Mouse (Mus musculus) liver, embryonic 12.5 days (tissue): ENCODE measurements around the gene Adgrl3. TPM values are rescaled to one million over a fixed set of nuclear protein-coding genes. Genes with fewer than 3 reads are reported as not detected.

Experiments used
- ATAC-seq: fragments of 200-750 bp; cut with Nextera tagmentation; 2 replicates; pipeline ENCODE4 v1.8.0; 2017; ENCODE audit warnings: moderate number of reproducible peaks, mild to moderate bottlenecking, moderate library complexity
- H3K27ac ChIP-seq: fragments of 300-500 bp; sonication (generic); 2 replicates; pipeline ENCODE4 v1.5.1; 2016; ENCODE audit warnings: mild to moderate bottlenecking
- H3K27me3 ChIP-seq: fragments of 300-500 bp; sonication (generic); replicated peaks from 2 replicates; pipeline ENCODE4 v1.6.1; 2016; ENCODE audit warnings: mild to moderate bottlenecking, moderate library complexity
- H3K36me3 ChIP-seq: fragments of 300-500 bp; sonication (generic); 2 replicates; pipeline ENCODE4 v1.6.1; 2016; ENCODE audit warnings: mild to moderate bottlenecking, moderate library complexity
- H3K4me1 ChIP-seq: fragments of 300-500 bp; sonication (generic); 2 replicates; pipeline ENCODE4 v1.6.1; 2016
- H3K4me2 ChIP-seq: fragments of 300-500 bp; sonication (generic); 2 replicates; pipeline ENCODE4 v1.6.1; 2016; ENCODE audit warnings: mild to moderate bottlenecking, moderate library complexity
- H3K4me3 ChIP-seq: fragments of 300-500 bp; sonication (generic); 2 replicates; pipeline ENCODE4 v1.5.1; 2016; ENCODE audit warnings: mild to moderate bottlenecking, moderate library complexity
- H3K9ac ChIP-seq: fragments of 300-500 bp; sonication (generic); 2 replicates; pipeline ENCODE4 v1.6.1; 2016; ENCODE audit warnings: mild to moderate bottlenecking, moderate library complexity
- H3K9me3 ChIP-seq: fragments of 300-500 bp; sonication (generic); replicated peaks from 2 replicates; pipeline ENCODE4 v1.6.1; 2016; ENCODE audit warnings: mild to moderate bottlenecking, moderate library complexity
- WGBS: fragments of 180-500 bp; shearing (Covaris S2); methylation state at CpG from one replicate; pipeline ENCODE4 v1.1.7; 2016; ENCODE audit not compliant: insufficient replicate concordance; 5-methylcytosine and 5-hydroxymethylcytosine counted together
- polyA plus RNA-seq: library from polyadenylated mRNA; unstranded; fragments of >200 nt; fragmentation: Nextera tagmentation; extraction: Ambion mirVana; gene quantifications from 2 replicates; pipeline ENCODE4 v1.2.1, GENCODE M21; 2016

The Adgrl3 gene
- polyA plus RNA-seq, 1 experiment from 2014 or later = 4.1 TPM

DNA sequence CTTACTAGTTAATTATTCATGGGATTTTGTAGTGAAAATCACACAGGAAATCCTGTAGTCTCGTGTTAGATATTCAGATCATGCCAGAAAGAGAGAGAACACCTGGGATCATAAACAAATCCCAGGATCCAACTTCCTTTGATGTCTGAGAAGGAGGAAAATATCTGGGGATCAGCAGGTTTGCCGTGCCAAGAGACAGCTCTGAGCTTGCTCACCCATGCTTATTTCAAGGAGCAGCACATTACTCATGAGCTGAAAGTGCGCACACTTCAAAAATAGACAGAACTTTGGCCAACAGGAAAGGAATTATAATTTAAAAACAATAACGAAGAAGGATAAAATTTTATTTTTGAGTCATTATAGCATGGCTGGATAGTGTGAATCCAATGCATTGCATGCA is 446.0 kb downstream of the Adgrl3 start:
- no peaks in the 10 kb centered on the region for H3K36me3 ChIP-seq
- no peak overlapping the region for H3K9ac ChIP-seq
- no peak overlapping the region for H3K4me2 ChIP-seq
- H3K27me3 ChIP-seq = no peaks in the 10 kb centered on the region
- no peak for ATAC-seq
- WGBS = 64% methylated on average over 4 of the region's 4 CpGs
- H3K4me1 ChIP-seq = no peaks in the 10 kb centered on the region
- H3K27ac ChIP-seq = no peak overlapping the region
- H3K9me3 ChIP-seq = no peaks in the 10 kb centered on the region
- no peak overlapping the region for H3K4me3 ChIP-seq

DNA sequence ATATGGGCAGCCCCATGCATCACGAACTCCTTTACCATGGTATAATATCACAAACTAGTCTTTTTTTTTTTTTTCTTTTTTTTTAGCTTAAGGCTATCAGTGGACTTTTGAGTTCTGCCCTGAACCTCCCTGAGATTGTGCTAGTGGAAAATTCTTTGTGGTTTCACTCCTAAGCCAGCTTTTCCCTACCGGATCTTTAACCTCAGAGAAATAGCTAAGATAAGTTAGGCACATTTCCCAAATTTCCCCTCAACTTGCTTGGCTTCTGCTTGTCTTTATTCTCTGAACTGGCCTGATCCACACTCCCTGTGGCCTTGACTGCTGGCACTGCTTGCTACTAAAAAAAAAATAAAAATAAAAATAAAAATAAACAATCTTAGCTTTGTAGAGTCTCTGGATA is 454.7 kb downstream of the Adgrl3 start:
- Histone ChIP-seq H3K27ac (no peak overlapping the region), H3K4me3 (no peak overlapping the region), H3K27me3 (no peaks in the 10 kb centered on the region), H3K4me2 (no peak overlapping the region), H3K9me3 (no peaks in the 10 kb centered on the region), H3K4me1 (no peaks in the 10 kb centered on the region), H3K36me3 (no peaks in the 10 kb centered on the region), H3K9ac (no peak overlapping the region)
- 56% methylated on average over 2 of the region's 2 CpGs for WGBS
- no peak for ATAC-seq

DNA sequence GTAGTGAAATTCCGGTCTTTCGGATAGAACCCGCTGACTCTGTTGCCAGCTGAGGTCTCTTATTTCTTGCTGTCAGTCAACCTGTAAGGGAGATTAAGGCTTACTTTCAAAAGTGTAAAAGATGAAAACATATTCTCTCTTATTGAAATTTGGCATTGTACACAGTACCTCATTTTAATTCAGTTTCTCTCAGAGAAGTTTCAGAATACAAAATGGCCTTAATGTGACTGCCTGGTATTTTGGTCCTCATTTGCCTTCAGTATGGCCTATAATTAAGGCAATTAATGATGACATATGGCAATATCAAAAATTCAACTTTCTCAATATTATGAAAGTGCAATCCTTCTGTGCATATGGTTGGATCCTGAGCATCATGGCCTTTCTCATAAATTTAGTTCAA is 455.5 kb downstream of the Adgrl3 start:
- H3K27me3 ChIP-seq = no peaks in the 10 kb centered on the region
- 88% methylated on average over 3 of the region's 3 CpGs for WGBS
- no peaks in the 10 kb centered on the region for H3K4me1 ChIP-seq
- no peak overlapping the region for H3K4me3 ChIP-seq
- no peak overlapping the region for H3K9ac ChIP-seq
- no peaks in the 10 kb centered on the region for H3K36me3 ChIP-seq
- no peak overlapping the region for H3K27ac ChIP-seq
- no peaks in the 10 kb centered on the region for H3K9me3 ChIP-seq
- ATAC-seq = no peak
- H3K4me2 ChIP-seq = no peak overlapping the region

DNA sequence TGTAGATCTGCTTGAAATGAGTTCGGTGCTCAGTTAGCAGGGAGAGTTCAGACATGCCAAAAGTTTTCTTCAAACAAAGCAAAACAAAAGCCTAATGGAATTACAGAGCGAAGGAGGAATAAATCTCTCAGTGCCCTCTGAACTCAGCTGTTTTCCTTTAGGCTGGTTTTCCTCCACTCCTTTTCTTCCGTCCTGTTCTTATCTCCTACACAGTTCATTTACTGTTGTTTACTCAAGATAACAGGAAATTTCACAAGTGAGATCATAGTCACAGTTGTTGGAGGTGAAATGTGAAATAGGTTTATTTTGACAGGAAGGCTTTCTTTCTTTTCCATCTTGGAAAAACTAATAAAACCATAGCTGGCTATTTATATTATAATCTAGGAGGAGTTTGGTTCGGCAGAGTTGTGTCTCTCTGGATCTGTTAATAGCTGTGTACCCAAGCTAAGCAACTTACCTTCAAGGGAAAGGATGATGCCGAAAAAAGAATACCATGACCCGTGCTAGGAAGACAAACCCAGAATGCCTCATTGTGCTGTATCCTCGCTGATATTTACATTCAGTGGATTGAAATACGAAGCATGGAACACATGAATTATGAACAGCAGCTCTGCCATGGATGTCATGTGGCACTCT is 456.2 kb downstream of the Adgrl3 start:
- Histone ChIP-seq H3K27me3 (no peaks in the 10 kb centered on the region), H3K9me3 (no peaks in the 10 kb centered on the region), H3K4me3 (no peak overlapping the region), H3K36me3 (no peaks in the 10 kb centered on the region), H3K4me1 (no peaks in the 10 kb centered on the region), H3K4me2 (no peak overlapping the region), H3K27ac (no peak overlapping the region), H3K9ac (no peak overlapping the region)
- 46% methylated on average over 8 of the region's 8 CpGs for WGBS
- ATAC-seq = no peak

DNA sequence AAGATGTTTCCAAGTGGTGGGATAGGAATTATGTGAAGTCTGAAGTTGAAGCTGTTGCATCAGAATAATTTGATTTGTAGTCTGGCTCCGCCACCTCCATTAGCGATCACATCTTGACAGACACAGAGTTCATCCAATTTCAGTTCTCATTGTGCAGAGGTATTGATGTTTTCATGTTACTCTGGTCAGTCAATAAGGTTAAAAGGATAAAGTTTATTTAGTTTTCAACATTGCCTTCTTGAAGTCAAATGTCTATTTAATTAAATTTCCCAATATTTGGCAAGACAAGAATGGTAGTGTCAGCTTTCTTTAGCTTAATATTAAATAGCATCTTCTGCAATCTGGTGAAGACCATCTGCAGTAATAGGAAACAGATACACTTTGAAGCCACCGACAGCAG is 461.0 kb downstream of the Adgrl3 start:
- Histone ChIP-seq H3K36me3 (no peaks in the 10 kb centered on the region), H3K9me3 (no peaks in the 10 kb centered on the region), H3K4me1 (no peaks in the 10 kb centered on the region; the same call in 1 of the 2 replicates), H3K4me2 (no peak overlapping the region), H3K9ac (no peak overlapping the region), H3K27me3 (no peaks in the 10 kb centered on the region), H3K27ac (no peak overlapping the region), H3K4me3 (no peak overlapping the region)
- 88% methylated on average over 3 of the region's 3 CpGs for WGBS
- ATAC-seq = no peak

DNA sequence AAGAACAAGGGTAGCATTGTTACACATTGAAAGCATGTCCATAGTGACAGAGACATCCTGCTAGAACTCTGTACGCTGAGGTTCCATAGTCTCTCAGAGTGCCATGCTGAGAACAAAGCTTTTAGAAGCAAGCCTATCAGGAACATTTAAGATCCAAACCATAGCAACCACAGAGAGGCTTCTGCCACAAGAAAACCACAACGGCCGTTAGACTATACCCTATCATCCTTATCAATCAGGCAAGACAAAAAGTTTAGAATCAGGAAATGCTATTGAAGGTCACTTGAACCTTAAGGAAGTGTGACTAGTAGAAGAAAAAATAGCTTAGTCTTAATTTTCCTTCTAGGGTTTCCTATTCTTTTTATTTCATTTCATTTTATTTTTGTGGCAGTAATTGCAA is 464.0 kb downstream of the Adgrl3 start:
- Histone ChIP-seq H3K4me3 (no peak overlapping the region), H3K9me3 (no peaks in the 10 kb centered on the region), H3K9ac (no peak overlapping the region), H3K4me1 (no peaks in the 10 kb centered on the region; the same call in 1 of the 2 replicates), H3K36me3 (no peaks in the 10 kb centered on the region), H3K4me2 (no peak overlapping the region), H3K27ac (no peak overlapping the region), H3K27me3 (no peaks in the 10 kb centered on the region)
- WGBS = 9% methylated on average over 3 of the region's 3 CpGs
- ATAC-seq = no peak

DNA sequence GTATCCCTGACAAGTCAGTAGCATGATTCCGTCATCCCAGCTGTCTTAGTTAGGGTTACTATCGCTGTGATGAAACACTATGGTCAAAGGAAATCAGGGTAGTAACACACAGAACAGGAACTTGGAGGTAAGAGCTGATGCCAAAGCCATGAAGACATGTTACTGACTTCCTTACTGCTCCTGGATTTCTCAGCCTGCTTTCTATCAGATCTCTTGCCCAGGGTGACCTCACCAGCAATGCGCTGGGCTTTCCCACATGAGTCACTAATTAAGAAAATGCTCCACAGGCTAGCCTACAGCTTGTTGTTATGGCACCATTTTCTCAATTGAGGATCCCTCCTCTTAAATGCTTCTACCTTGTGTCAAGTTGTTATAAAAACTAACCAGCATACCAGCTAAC is 481.1 kb downstream of the Adgrl3 start:
- 75% methylated on average over 3 of the region's 3 CpGs for WGBS
- Histone ChIP-seq H3K27me3 (no peaks in the 10 kb centered on the region), H3K4me2 (no peak overlapping the region)

DNA sequence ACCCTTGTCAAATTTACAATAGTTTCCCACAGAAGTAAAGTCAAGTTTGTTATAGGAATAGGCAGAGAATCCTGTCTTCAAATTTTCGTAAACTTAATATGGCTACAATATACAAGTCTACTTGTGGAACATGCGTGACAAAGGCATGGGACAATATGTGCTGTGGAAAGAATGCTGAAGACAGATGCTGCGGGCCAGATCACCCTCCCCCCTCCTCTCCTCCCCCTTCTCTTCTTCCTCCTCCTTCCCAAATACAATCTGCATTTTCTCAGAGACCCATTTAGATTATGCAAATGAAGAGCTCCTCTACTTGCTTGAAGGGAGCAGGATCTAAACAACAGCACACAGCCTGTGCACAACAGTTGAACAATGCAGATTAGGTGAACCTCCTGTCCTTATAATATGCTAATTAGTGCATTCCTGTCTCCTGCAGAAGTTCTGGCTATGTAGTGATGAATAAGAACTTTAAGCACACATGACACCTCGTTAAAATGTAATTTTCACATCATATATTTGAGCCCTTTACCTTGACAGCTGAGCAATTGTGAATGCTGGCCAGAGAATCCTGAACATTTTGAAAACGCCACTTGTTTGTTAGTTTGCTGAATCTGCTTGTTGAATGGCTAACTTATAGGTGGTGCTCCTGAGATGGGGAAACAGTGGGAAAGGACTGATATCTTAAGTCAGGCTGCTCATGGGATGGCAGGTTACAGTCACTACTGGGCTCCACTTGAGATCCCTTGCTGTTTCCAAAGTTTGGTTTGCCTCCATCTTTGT is 499.0 kb downstream of the Adgrl3 start:
- Histone ChIP-seq H3K27me3 (no peaks in the 10 kb centered on the region), H3K36me3 (no peaks in the 10 kb centered on the region), H3K9me3 (no peaks in the 10 kb centered on the region), H3K4me2 (no peak overlapping the region), H3K9ac (no peak overlapping the region), H3K27ac (no peak overlapping the region), H3K4me1 (no peaks in the 10 kb centered on the region), H3K4me3 (no peak overlapping the region)
- WGBS = 46% methylated on average over 5 of the region's 5 CpGs
- no peak for ATAC-seq

More for the DNA sequence above, 481.1 kb downstream of the Adgrl3 start:
- no peak for ATAC-seq
- Histone ChIP-seq H3K4me3 (no peak overlapping the region), H3K4me1 (no peaks in the 10 kb centered on the region), H3K9ac (no peak overlapping the region), H3K36me3 (no peaks in the 10 kb centered on the region), H3K9me3 (no peaks in the 10 kb centered on the region), H3K27ac (no peak overlapping the region)

DNA sequence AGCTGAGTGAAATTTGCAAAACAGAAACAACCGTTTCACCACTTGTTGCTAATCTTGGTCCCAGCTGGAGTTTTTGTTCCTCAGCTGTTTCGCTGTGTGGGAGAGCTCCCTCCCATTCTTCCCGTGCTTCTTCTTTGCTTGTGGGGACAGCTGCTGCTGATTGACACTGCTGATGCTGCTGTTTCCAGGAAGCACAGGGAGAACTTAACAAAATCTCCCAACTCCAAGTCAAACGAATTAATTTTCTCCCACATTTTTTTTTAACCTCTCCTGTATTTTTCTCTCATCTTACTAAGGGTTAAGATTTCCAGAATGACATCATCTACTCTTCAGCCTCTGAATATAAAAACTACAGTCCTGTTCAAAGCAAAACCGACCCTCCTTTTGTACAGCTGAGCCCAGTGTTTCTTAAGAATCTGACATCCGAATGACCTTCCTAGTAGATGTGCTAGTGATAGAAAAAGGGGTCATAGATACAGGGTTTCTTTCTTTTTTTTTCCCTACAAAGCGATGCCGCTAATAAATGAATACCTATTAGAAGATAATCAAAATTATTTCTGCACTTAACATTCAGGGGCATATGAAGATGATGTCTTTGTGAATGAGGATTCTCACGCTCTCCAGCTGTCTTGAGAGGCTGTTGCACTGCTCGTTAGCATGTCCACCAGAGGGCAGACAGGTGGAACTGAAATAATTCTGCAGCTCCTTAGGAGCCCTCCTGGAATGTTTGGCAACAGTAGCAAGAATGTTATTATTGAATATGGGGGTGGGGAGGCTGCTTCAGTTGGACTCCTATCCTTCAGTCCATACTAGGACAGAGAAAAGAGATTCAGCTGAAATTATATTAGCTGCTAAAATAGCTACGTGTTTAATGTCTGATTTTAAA is 499.8 kb downstream of the Adgrl3 start:
- Histone ChIP-seq H3K4me3 (no peak overlapping the region), H3K9ac (no peak overlapping the region), H3K36me3 (no peaks in the 10 kb centered on the region), H3K27me3 (no peaks in the 10 kb centered on the region), H3K9me3 (no peaks in the 10 kb centered on the region), H3K4me1 (no peaks in the 10 kb centered on the region), H3K27ac (no peak overlapping the region), H3K4me2 (no peak overlapping the region)
- ATAC-seq = no peak
- 29% methylated on average over 11 of the region's 11 CpGs for WGBS

DNA sequence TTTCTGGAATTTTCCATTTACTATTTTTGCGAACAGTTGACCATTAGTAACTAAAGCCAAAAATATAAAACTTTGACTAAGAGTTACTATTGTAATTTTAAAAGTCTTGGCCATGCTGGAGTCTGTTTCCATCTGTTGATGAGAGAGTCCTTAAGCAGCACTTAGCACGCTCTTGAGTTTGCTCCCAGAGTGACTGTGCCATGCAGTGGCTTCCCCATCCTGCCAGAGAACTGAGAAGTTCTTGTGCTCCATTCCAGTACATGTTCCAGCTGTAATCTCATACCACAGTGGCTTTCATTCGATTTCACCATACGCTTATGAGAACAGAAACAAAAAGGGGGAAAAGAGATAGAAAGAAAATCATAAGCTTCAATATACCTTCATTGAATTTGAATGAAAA is 502.8 kb downstream of the Adgrl3 start:
- ATAC-seq = no peak
- no peak overlapping the region for H3K27ac ChIP-seq
- 69% methylated on average over 4 of the region's 4 CpGs for WGBS

DNA sequence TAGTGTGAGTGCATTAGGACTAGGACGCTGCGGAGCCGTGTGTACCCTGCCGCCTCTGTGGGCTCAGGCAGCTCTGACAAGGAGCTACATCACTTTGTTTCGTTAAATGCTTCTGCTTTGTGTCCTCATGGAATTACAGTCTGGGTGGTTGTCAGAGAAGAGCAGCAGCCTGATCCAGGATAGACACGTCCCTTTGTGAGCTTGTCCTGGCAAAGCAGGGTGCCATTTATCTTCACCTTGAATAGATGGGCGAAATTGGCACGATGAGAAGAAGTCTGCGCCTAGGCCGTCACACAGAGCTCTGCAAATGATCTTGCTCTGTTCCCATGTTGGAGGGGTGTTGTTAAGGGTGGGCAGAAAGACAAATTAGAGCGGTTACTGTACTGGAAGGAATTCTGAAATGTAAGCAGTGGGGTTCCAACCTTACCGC is 504.6 kb downstream of the Adgrl3 start:
- Histone ChIP-seq H3K4me1 (no peaks in the 10 kb centered on the region), H3K36me3 (no peaks in the 10 kb centered on the region), H3K4me2 (no peak overlapping the region)

More for the DNA sequence above, 502.8 kb downstream of the Adgrl3 start:
- no peak overlapping the region for H3K4me3 ChIP-seq
- H3K4me1 ChIP-seq = no peaks in the 10 kb centered on the region
- H3K9me3 ChIP-seq = no peaks in the 10 kb centered on the region
- no peaks in the 10 kb centered on the region for H3K27me3 ChIP-seq
- H3K4me2 ChIP-seq = no peak overlapping the region
- H3K36me3 ChIP-seq = no peaks in the 10 kb centered on the region
- H3K9ac ChIP-seq = no peak overlapping the region

DNA sequence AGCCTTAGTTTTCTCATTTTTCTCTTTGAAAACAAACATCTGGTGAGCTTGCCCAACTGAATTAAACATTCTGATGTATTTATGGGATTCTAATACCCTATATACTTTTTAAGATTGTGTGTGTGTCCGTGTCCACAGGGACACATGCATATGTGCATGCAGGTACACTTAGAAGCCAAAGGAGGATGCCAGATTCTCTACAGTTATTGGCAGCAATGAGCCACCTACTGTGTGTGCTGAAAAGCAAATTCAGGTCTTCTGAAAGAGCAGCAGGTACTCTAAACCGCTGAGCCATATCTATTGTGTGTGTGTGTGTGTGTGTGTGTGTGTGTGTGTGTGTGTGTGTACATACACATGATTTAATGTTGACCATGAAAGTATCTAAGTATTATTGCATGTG is 505.4 kb downstream of the Adgrl3 start:
- H3K4me1 ChIP-seq = no peaks in the 10 kb centered on the region
- ATAC-seq = no peak

More for the DNA sequence above, 504.6 kb downstream of the Adgrl3 start:
- Histone ChIP-seq H3K27me3 (no peaks in the 10 kb centered on the region), H3K9ac (no peak overlapping the region), H3K4me3 (no peak overlapping the region), H3K27ac (no peak overlapping the region), H3K9me3 (no peaks in the 10 kb centered on the region)
- ATAC-seq = no peak
- WGBS = 76% methylated on average over 12 of the region's 12 CpGs

More for the DNA sequence above, 505.4 kb downstream of the Adgrl3 start:
- Histone ChIP-seq H3K36me3 (no peaks in the 10 kb centered on the region), H3K27ac (no peak overlapping the region), H3K4me3 (no peak overlapping the region), H3K9me3 (no peaks in the 10 kb centered on the region), H3K27me3 (no peaks in the 10 kb centered on the region), H3K4me2 (no peak overlapping the region), H3K9ac (no peak overlapping the region)
- WGBS = 76% methylated on average over 2 of the region's 2 CpGs
